Mouse (Mus musculus) CD4-positive naive resting alpha-beta T cell, adult 57 days (primary cell): ENCODE results near the gene Lpp. TPM values are rescaled to one million over a fixed set of nuclear protein-coding genes. Genes with fewer than 3 reads are reported as not detected.

Experiments used
- total RNA-seq: library from RNA; stranded (reverse); gene quantifications from one replicate; pipeline ENCODE4 v1.2.4, GENCODE M21; 2023

Lpp gene
- total RNA-seq: 37.9 TPM

GRCm38 (mm10) chr16:24392651-24393555, at the start of gene Lpp:
Lpp (plus strand) TSS chr16:24393507.

